Mouse (Mus musculus): ENCODE data around the gene Csnk2b. TPM values are rescaled to one million over a fixed set of nuclear protein-coding genes. Genes with fewer than 3 reads are reported as not detected.
"Not testable (repeated sequence)": the region's sequence is repeated elsewhere in the genome, so short reads cannot be mapped to it uniquely, and the experiment has no call there.

The Csnk2b gene
- polyA plus RNA-seq, 1 experiment from 2014 or later, result 200 TPM

- H3K27ac ChIP-seq, result no peak within 1 kb of the TSS
- H3K4me2 ChIP-seq, result no peak within 1 kb of the TSS
- H3K36me3 ChIP-seq, result peaks cover 12% of the 10 kb centered on the region
- WGBS, result 79% methylated on average over 15 of the region's 15 CpGs
- no peak within 1 kb of the TSS for H3K4me3 ChIP-seq
- no peaks in the 10 kb centered on the region for H3K9me3 ChIP-seq (replicated peaks)
- H3K9ac ChIP-seq, result no peak within 1 kb of the TSS
- no peaks in the 10 kb centered on the region for H3K27me3 ChIP-seq
- H3K4me1 ChIP-seq (replicated peaks), result peaks cover 22% of the 10 kb centered on the region
- ATAC-seq (replicated peaks; ENCODE audit: insufficient number of reproducible peaks, insufficient read depth, low FRiP score, low read depth), result no peak
Measured at GRCm38 (mm10) chr17:35131500-35132173, 9.8 kb upstream of the Csnk2b start, which contains the start of gene Apom. Apom (minus strand) TSS chr17:35132050.

GRCm38 (mm10) chr17:35131038-35131437 is 9.2 kb upstream of the Csnk2b start:
- Histone ChIP-seq H3K4me2 (no peak overlapping the region), H3K4me1 (replicated peaks) (peaks cover 18% of the 10 kb centered on the region), H3K4me3 (no peak overlapping the region), H3K9ac (no peak overlapping the region), H3K36me3 (peaks cover 12% of the 10 kb centered on the region), H3K9me3 (replicated peaks) (no peaks in the 10 kb centered on the region), H3K27me3 (no peaks in the 10 kb centered on the region), H3K27ac (no peak overlapping the region)
- no peak for ATAC-seq (replicated peaks; ENCODE audit: insufficient number of reproducible peaks, insufficient read depth, low FRiP score, low read depth)
- WGBS, result 88% methylated on average over 8 of the region's 8 CpGs

GRCm38 (mm10) chr17:35128996-35129395 is 7.1 kb upstream of the Csnk2b start:
- ATAC-seq (replicated peaks; ENCODE audit: insufficient number of reproducible peaks, insufficient read depth, low FRiP score, low read depth), result no peak
- 61% methylated on average over 11 of the region's 11 CpGs for WGBS
- Histone ChIP-seq H3K9me3 (replicated peaks) (no peaks in the 10 kb centered on the region), H3K4me1 (replicated peaks) (peaks cover 25% of the 10 kb centered on the region), H3K4me2 (no peak overlapping the region), H3K27me3 (no peaks in the 10 kb centered on the region), H3K36me3 (peaks cover 16% of the 10 kb centered on the region), H3K27ac (no peak overlapping the region), H3K4me3 (no peak overlapping the region), H3K9ac (no peak overlapping the region)

- H3K4me2 ChIP-seq, result peak overlapping the region; percentile 86
- peak overlapping the region; percentile 84 for H3K9ac ChIP-seq
- peaks cover 22% of the 10 kb centered on the region for H3K36me3 ChIP-seq
- H3K27me3 ChIP-seq, result no peaks in the 10 kb centered on the region
- 59% methylated on average over 13 of the region's 13 CpGs for WGBS
- peak overlapping the region; percentile 94 for H3K27ac ChIP-seq
- peaks cover 32% of the 10 kb centered on the region for H3K4me1 ChIP-seq (replicated peaks)
- H3K4me3 ChIP-seq, result peak overlapping the region; percentile 86
- ATAC-seq (replicated peaks; ENCODE audit: insufficient number of reproducible peaks, insufficient read depth, low FRiP score, low read depth), result no peak
- no peaks in the 10 kb centered on the region for H3K9me3 ChIP-seq (replicated peaks)
Measured at GRCm38 (mm10) chr17:35127017-35127416, 5.2 kb upstream of the Csnk2b start.

DNA sequence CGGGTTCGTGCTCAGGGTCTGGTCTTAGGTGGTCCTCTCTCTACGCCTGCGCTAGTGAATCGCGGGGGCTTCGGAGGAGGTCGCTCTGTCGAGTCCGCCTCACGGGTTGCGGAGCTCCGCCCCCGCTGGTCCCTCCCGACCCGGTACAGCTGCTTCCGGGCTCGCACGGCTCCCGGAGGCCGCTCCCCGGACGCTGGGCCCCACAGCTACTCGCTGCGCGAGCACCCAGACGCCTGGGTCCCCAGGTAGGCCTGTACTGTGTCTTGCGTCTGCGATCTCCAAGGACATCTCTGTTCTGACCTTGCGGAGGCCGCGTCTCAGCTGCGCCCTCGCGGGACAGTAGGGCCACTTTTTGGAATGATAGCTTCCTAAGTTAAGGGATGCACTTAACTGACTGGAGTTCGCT is 4.4 kb upstream of the Csnk2b start, which contains the start of gene D17H6S53E:
TSS of gene D17H6S53E (plus strand) at position 168 of the 406 bp plus-strand sequence.
- H3K9me3 ChIP-seq (replicated peaks), result no peaks in the 10 kb centered on the region
- H3K27me3 ChIP-seq, result no peaks in the 10 kb centered on the region
- peak within 1 kb of the TSS; percentile 86 for H3K4me2 ChIP-seq
- ATAC-seq (replicated peaks; ENCODE audit: insufficient number of reproducible peaks, insufficient read depth, low FRiP score, low read depth), result peak; percentile 63
- peak within 1 kb of the TSS; percentile 84 for H3K9ac ChIP-seq
- WGBS, result under 1% methylated on average over 36 of the region's 36 CpGs
- H3K4me3 ChIP-seq, result peak within 1 kb of the TSS; percentile 86
- H3K27ac ChIP-seq, result peak within 1 kb of the TSS; percentile 94
- peaks cover 36% of the 10 kb centered on the region for H3K4me1 ChIP-seq (replicated peaks)
- H3K36me3 ChIP-seq, result peaks cover 22% of the 10 kb centered on the region

GRCm38 (mm10) chr17:35125578-35125977 is 3.7 kb upstream of the Csnk2b start:
- H3K27me3 ChIP-seq, result no peaks in the 10 kb centered on the region
- H3K27ac ChIP-seq, result peak overlapping the region; percentile 94
- H3K4me3 ChIP-seq, result peak overlapping the region; percentile 86
- no peaks in the 10 kb centered on the region for H3K9me3 ChIP-seq (replicated peaks)
- H3K9ac ChIP-seq, result peak overlapping the region; percentile 84
- H3K4me2 ChIP-seq, result peak overlapping the region; percentile 86
- peaks cover 36% of the 10 kb centered on the region for H3K4me1 ChIP-seq (replicated peaks)
- no peak for ATAC-seq (replicated peaks; ENCODE audit: insufficient number of reproducible peaks, insufficient read depth, low FRiP score, low read depth)
- H3K36me3 ChIP-seq, result peaks cover 21% of the 10 kb centered on the region
- 28% methylated on average over 6 of the region's 6 CpGs for WGBS

GRCm38 (mm10) chr17:35125081-35125480 is 3.2 kb upstream of the Csnk2b start:
- no peaks in the 10 kb centered on the region for H3K9me3 ChIP-seq (replicated peaks)
- H3K4me2 ChIP-seq, result peak overlapping the region; percentile 86; the same call in 1 of the 2 replicates
- H3K36me3 ChIP-seq, result peaks cover 16% of the 10 kb centered on the region
- no peak for ATAC-seq (replicated peaks; ENCODE audit: insufficient number of reproducible peaks, insufficient read depth, low FRiP score, low read depth)
- 86% methylated on average over 1 of the region's 1 CpGs for WGBS
- H3K27ac ChIP-seq, result 0 out of 2 replicates have a peak overlapping the region, but pooled peaks have one; percentile 94
- H3K4me3 ChIP-seq, result no peak overlapping the region
- peaks cover 41% of the 10 kb centered on the region for H3K4me1 ChIP-seq (replicated peaks)
- no peak overlapping the region for H3K9ac ChIP-seq
- no peaks in the 10 kb centered on the region for H3K27me3 ChIP-seq

DNA sequence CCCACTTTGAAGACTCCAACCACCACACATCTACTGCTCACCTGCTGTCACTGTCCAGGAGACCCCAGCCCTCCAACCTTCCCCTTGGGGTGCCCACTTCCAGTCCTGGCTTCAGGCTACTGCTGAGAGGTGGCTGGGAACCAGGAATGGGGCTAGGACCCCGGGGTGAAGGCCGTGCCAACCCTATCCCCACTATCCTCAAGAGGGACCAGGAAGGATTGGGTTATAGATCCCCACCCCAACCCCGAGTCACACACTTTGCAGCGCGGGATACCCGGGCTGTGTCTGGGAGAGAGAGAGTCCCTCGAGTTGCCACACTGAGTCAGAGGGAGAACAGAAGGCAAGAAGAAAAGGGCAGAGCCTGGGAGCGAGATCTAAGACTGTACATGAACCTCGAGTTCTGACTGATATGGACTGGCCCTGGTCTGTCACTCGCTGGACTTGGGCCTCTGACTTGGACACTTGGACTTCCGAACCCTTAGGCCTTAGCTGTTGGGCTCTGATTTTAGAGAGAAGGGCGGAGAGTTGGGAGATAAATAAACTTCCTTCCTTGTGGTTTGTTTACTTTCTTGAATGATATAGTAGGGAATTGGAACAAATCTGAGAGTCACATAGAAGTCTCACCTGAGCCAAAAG is 2.5 kb upstream of the Csnk2b start:
- not testable (repeated sequence) for H3K9ac ChIP-seq; H3K27me3 ChIP-seq; ATAC-seq (replicated peaks; ENCODE audit: insufficient number of reproducible peaks, insufficient read depth, low FRiP score, low read depth); H3K9me3 ChIP-seq (replicated peaks); H3K4me2 ChIP-seq; H3K27ac ChIP-seq; H3K4me3 ChIP-seq
- 90% methylated on average over 12 of the region's 12 CpGs for WGBS
- H3K4me1 ChIP-seq (replicated peaks), result peaks cover 47% of the 10 kb centered on the region
- H3K36me3 ChIP-seq, result peaks cover 13% of the 10 kb centered on the region; the same call in 1 of the 2 replicates

DNA sequence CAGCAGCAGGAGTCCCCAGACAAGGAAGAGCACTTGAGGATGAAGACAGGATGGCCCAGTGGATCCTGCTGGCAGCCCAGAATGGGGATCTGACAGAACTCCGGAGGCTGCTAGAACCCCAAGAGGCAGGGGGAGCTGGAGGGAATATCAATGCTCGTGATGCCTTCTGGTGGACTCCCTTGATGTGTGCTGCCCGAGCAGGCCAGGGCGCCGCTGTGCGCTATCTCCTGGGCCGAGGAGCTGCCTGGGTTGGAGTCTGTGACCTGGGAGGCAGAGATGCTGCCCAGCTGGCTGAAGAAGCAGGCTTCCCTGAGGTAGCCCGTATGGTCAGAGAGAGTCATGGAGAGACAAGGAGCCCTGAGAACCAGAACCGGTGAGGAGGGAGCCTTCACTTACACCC is 1.4 kb upstream of the Csnk2b start:
- WGBS, result 93% methylated on average over 9 of the region's 9 CpGs
- Histone ChIP-seq H3K36me3 (peaks cover 19% of the 10 kb centered on the region), H3K4me1 (replicated peaks) (peaks cover 44% of the 10 kb centered on the region)
- H3K9me3 ChIP-seq (replicated peaks); H3K27ac ChIP-seq; ATAC-seq (replicated peaks; ENCODE audit: insufficient number of reproducible peaks, insufficient read depth, low FRiP score, low read depth); H3K27me3 ChIP-seq; H3K4me3 ChIP-seq; H3K4me2 ChIP-seq; H3K9ac ChIP-seq: not testable (repeated sequence)

GRCm38 (mm10) chr17:35121143-35121799 is 582 bp downstream of the Csnk2b start, which contains the start of gene Gpank1:
Gpank1 (plus strand) TSS chr17:35121455.
- ATAC-seq (replicated peaks; ENCODE audit: insufficient number of reproducible peaks, insufficient read depth, low FRiP score, low read depth), result peak; percentile 95
- under 1% methylated on average over 50 of the region's 50 CpGs for WGBS

GRCm38 (mm10) chr17:35120745-35121142 is 1.1 kb downstream of the Csnk2b start:
- H3K36me3 ChIP-seq, result peaks cover 37% of the 10 kb centered on the region
- H3K9me3 ChIP-seq (replicated peaks), result no peaks in the 10 kb centered on the region
- H3K27me3 ChIP-seq, result no peaks in the 10 kb centered on the region
- H3K4me2 ChIP-seq, result peak overlapping the region; percentile 92
- H3K9ac ChIP-seq, result peak overlapping the region; percentile 97
- under 1% methylated on average over 33 of the region's 33 CpGs for WGBS
- ATAC-seq (replicated peaks; ENCODE audit: insufficient number of reproducible peaks, insufficient read depth, low FRiP score, low read depth), result no peak
- H3K27ac ChIP-seq, result peak overlapping the region; percentile 79
- peak overlapping the region; percentile 99 for H3K4me3 ChIP-seq
- H3K4me1 ChIP-seq (replicated peaks), result peaks cover 29% of the 10 kb centered on the region

More at GRCm38 (mm10) chr17:35121143-35121799, 582 bp downstream of the Csnk2b start, which contains the start of gene Gpank1:
- Histone ChIP-seq H3K27me3 (no peaks in the 10 kb centered on the region), H3K9me3 (replicated peaks) (no peaks in the 10 kb centered on the region), H3K27ac (peak within 1 kb of the TSS; percentile 93), H3K4me3 (peak within 1 kb of the TSS; percentile 99), H3K36me3 (peaks cover 32% of the 10 kb centered on the region), H3K4me2 (peak within 1 kb of the TSS; percentile 92), H3K9ac (peak within 1 kb of the TSS; percentile 97), H3K4me1 (replicated peaks) (peaks cover 29% of the 10 kb centered on the region)

Measured in heart, embryonic 15.5 days (tissue).